Mouse (Mus musculus) midbrain, embryonic 16.5 days (tissue): ENCODE measurements around the gene Hephl1. TPM values are rescaled to one million over a fixed set of nuclear protein-coding genes. Genes with fewer than 3 reads are reported as not detected.

Experiments
- ATAC-seq: fragments of 200-750 bp; cut with Nextera tagmentation; 2 replicates; pipeline ENCODE4 v1.8.0; 2017; ENCODE audit warnings: moderate TSS enrichment
- H3K27ac ChIP-seq: fragments of 300-500 bp; sonication (generic); 2 replicates; pipeline ENCODE4 v1.5.1; 2014; ENCODE audit warnings: mild to moderate bottlenecking, low read length, mixed read lengths
- H3K27me3 ChIP-seq: fragments of 300-500 bp; sonication (generic); 2 replicates; pipeline ENCODE4 v1.6.1; 2014; ENCODE audit warnings: low read depth, low read length, mixed read lengths; ENCODE audit not compliant: control insufficient read depth, insufficient read depth
- H3K36me3 ChIP-seq: fragments of 300-500 bp; sonication (generic); 2 replicates; pipeline ENCODE4 v1.6.1; 2014; ENCODE audit warnings: mild to moderate bottlenecking, low read length, moderate library complexity, mixed read lengths; ENCODE audit not compliant: control insufficient read depth, insufficient read depth
- H3K4me1 ChIP-seq: fragments of 300-500 bp; sonication (generic); 2 replicates; pipeline ENCODE4 v1.6.1; 2014; ENCODE audit warnings: mild to moderate bottlenecking, low read length, mixed read lengths; ENCODE audit not compliant: control insufficient read depth, insufficient read depth
- H3K4me2 ChIP-seq: fragments of 300-500 bp; sonication (generic); 2 replicates; pipeline ENCODE4 v1.6.1; 2014; ENCODE audit warnings: mild to moderate bottlenecking, low read length, mixed read lengths
- H3K4me3 ChIP-seq: fragments of 300-500 bp; sonication (generic); 2 replicates; pipeline ENCODE4 v1.5.1; 2014; ENCODE audit warnings: low read depth, mild to moderate bottlenecking, low read length, moderate library complexity, mixed read lengths
- H3K9ac ChIP-seq: fragments of 300-500 bp; sonication (generic); 2 replicates; pipeline ENCODE4 v1.6.1; 2014; ENCODE audit warnings: low read depth, low read length, mixed read lengths
- H3K9me3 ChIP-seq: fragments of 300-500 bp; sonication (generic); replicated peaks from 2 replicates; pipeline ENCODE4 v1.6.1; 2014; ENCODE audit warnings: mild to moderate bottlenecking, low read length, mixed read lengths; ENCODE audit not compliant: control insufficient read depth, poor library complexity, severe bottlenecking
- WGBS: fragments of 180-500 bp; shearing (Covaris S2); extraction: QIAGEN DNeasy Blood & Tissue Kit; methylation state at CpG from one replicate; pipeline ENCODE4 v1.1.7; 2014; 5-methylcytosine and 5-hydroxymethylcytosine counted together
- polyA plus RNA-seq: library from polyadenylated mRNA; unstranded; fragments of >200 nt; fragmentation: Nextera tagmentation; extraction: Ambion mirVana; gene quantifications from 2 replicates; pipeline ENCODE4 v1.2.1, GENCODE M21; 2015

Hephl1 gene
- polyA plus RNA-seq, 1 experiment from 2014 or later: not detected

DNA sequence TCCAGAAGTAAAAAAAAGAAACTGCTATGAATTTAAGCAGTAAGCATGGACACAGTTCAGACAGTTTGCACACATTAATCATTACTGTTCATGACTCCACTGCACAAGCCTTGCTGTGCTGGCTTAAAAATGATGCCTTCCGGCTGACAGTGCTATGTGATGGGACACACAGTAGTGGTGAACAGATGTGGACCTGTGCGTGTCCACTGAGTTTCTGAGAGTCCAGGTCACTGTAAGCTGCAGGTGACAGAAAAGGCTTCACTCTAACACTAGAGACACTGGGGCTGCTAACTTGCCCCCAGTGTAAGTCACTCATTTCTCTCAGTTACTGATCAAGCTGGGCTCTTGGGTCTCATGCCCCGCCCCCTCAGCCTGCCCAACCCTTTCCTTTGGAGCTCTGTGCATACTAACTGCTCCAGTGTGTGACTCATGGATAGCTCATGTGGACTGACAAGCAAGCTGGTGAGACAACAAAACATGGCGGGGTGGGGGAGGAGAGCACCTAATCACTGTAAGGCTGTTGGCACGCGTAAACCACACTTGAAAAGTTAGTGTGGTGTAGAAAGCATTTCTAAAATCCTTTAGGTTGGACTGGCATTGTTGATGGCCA, 43.1 kb downstream of the Hephl1 start:
- Histone ChIP-seq H3K4me2 (no peak overlapping the region), H3K9ac (no peak overlapping the region), H3K27ac (no peak overlapping the region), H3K36me3 (no peaks in the 10 kb centered on the region), H3K4me3 (no peak overlapping the region), H3K27me3 (no peaks in the 10 kb centered on the region), H3K4me1 (no peaks in the 10 kb centered on the region), H3K9me3 (no peaks in the 10 kb centered on the region)
- ATAC-seq: no peak
- WGBS: 77% methylated on average over 6 of the region's 6 CpGs

DNA sequence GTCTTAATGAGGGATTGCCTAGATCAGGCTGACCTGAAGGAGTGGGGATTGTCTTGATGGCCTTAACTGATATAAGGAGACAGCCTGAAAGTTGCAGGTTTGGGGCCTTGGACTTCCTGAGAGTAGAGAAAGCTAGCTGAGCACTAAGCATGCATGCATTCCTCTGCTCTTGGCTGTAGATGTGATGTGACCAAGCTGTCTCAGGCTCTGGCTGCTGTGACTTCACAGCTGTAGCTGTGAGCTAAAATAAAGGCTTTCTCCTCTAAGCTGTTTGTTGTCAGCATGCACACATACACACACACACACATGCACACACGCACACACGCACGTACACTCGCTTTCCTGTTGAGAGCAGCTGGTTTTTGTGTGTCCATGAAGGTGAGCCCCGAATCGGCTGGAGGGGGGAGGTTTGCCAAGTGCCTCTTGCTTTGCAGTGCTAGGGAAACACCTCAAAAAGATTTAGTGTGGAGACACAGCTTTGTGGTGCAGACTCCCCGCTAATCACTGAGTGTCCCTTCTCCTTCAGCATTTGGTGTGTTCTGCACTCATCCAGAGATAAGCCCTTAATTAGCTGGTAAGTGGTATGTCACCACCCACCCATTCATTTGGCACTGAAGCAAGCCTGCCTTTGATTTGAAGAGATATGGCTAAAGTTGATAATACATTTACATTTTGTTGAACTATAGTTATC, 43.8 kb downstream of the Hephl1 start:
- Histone ChIP-seq H3K9me3 (no peaks in the 10 kb centered on the region), H3K9ac (no peak overlapping the region), H3K4me1 (no peaks in the 10 kb centered on the region), H3K27ac (no peak overlapping the region), H3K36me3 (no peaks in the 10 kb centered on the region), H3K4me3 (no peak overlapping the region), H3K4me2 (no peak overlapping the region), H3K27me3 (no peaks in the 10 kb centered on the region)
- 80% methylated on average over 7 of the region's 7 CpGs for WGBS
- no peak for ATAC-seq

DNA sequence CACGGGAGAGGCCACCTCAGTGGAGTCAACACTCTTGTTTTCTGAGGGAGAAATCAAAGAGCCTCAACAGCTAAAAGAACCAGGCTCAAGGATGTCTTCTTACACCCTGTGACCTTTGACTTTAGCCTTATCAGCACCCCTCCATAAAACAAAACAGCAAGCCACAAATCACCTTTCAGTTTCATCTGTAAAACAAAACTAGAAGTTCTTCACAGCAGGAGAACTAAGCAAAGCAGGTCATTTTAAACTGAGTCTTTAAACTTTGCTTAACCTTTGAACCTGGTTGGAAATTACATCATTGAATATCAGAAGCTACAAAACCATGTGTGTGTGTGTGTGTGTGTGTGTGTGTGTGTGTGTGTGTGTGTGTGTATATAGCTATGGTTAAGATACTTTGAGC, 47.7 kb downstream of the Hephl1 start:
- no peaks in the 10 kb centered on the region for H3K27me3 ChIP-seq
- H3K9ac ChIP-seq: no peak overlapping the region
- H3K9me3 ChIP-seq: no peaks in the 10 kb centered on the region
- H3K4me1 ChIP-seq: no peaks in the 10 kb centered on the region
- WGBS: 23% methylated on average over 1 of the region's 1 CpGs
- H3K27ac ChIP-seq: no peak overlapping the region
- H3K4me2 ChIP-seq: no peak overlapping the region
- no peaks in the 10 kb centered on the region for H3K36me3 ChIP-seq
- no peak for ATAC-seq
- H3K4me3 ChIP-seq: no peak overlapping the region

DNA sequence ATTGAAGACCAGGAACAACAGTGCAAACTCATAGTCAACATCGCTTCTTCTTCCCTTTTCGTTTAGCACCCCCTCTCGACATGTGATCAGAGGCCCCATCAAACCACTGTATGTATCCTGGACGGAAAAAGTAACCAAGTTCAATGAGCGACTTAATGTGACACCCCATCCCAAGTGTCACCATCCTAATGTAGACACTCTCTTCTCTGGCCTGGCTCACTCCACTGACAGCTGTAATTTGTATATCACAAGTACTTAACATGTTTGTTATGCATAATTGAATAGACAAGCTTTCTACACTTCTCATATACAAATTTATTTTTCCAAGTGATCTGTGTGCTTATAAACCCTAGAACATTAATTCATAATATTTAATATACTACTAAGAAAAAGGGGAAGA, 51.1 kb downstream of the Hephl1 start:
- Histone ChIP-seq H3K9ac (no peak overlapping the region), H3K4me2 (no peak overlapping the region), H3K9me3 (no peaks in the 10 kb centered on the region), H3K4me1 (no peaks in the 10 kb centered on the region), H3K27ac (no peak overlapping the region), H3K4me3 (no peak overlapping the region), H3K27me3 (no peaks in the 10 kb centered on the region), H3K36me3 (no peaks in the 10 kb centered on the region)
- no peak for ATAC-seq
- whole genome bisulfite sequencing: 94% methylated on average over 5 of the region's 5 CpGs

DNA sequence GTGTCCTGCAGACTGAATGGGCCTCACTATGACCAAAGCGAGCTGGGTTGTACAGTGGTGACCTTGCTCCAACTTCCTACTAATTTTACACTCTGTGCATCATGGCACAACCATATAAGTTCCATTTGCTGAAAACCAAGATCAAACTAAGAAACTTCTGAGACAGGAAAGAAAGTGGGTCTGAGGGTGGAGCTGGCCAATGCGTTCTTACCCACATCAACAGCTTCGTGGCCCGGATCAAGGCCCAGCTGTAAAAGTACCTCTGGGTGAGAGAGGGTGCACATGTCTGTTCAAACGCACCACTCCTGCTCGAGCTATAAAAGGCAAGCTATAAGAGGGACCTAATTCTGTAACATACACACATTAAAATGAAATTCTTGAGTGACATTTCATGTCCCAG, 51.9 kb downstream of the Hephl1 start:
- WGBS: 91% methylated on average over 6 of the region's 6 CpGs
- Histone ChIP-seq H3K4me1 (no peaks in the 10 kb centered on the region), H3K9me3 (no peaks in the 10 kb centered on the region), H3K27ac (no peak overlapping the region), H3K9ac (no peak overlapping the region), H3K4me2 (no peak overlapping the region), H3K4me3 (no peak overlapping the region), H3K27me3 (no peaks in the 10 kb centered on the region), H3K36me3 (no peaks in the 10 kb centered on the region)
- ATAC-seq: no peak

DNA sequence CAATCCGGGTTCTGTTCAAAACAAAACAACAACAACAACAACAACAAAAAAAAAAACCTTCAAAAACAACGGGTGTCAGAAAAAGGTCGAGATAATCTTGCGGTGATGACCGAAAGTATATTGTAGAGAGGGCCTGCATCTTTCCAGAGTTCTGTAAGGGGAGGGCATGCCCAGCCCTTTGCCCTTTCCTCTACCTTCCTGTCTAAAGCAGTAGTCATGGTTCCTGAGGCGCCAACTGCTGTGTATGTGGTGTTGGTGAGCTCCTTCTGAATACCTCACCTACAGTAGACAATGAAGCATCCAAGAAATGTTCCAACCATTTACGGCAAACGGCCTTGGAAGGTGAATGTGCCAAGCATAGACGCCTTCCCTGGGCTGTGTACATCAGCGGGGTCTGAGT, 66.2 kb downstream of the Hephl1 start:
- ATAC-seq: peak; percentile 55
- H3K9me3 ChIP-seq: no peaks in the 10 kb centered on the region
- H3K27ac ChIP-seq: peak overlapping the region; percentile 97
- H3K4me2 ChIP-seq: peak overlapping the region; percentile 87
- 45% methylated on average over 10 of the region's 10 CpGs for WGBS
- H3K4me3 ChIP-seq: peak overlapping the region; percentile 63
- peaks cover 34% of the 10 kb centered on the region for H3K4me1 ChIP-seq
- no peaks in the 10 kb centered on the region for H3K27me3 ChIP-seq
- peak overlapping the region; percentile 97 for H3K9ac ChIP-seq
- no peaks in the 10 kb centered on the region for H3K36me3 ChIP-seq

DNA sequence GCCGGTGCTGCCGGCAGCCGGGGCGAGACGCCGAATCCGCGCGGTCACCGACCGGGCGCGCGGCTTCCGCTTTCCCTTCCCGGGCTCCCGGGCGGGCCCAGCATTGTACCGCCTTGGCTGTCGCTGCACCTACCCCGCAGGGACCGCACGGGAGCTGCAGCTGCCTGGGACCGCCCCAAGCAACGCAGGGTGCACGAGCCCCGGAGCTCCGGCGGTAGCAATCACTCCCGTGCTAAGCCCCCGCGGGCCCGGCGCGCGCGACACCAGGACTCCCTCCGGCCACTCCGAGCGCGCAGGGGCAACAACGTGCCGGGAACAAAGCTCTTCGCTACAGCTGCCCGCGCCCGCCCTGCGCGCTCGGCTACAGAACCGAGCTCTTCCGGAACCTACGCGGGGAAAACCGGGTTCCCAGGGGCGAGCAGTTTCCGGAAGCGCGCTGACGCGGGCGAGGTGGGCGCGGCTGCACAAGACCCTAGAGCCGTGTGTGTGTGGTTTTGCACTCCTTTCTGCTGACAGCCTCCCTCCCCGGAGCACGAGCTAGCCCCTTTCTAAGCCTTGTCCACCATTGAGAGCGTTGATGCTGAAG, 66.7 kb downstream of the Hephl1 start, which contains the start of gene Panx1:
Gene Panx1 (minus strand): TSS at position 395 of the 586 bp plus-strand sequence.
- peak within 1 kb of the TSS; percentile 97 for H3K27ac ChIP-seq
- ATAC-seq: peak; percentile 95
- no peaks in the 10 kb centered on the region for H3K27me3 ChIP-seq
- peak within 1 kb of the TSS; percentile 87 for H3K4me2 ChIP-seq
- H3K4me1 ChIP-seq: peaks cover 34% of the 10 kb centered on the region
- H3K9me3 ChIP-seq: no peaks in the 10 kb centered on the region
- no peaks in the 10 kb centered on the region for H3K36me3 ChIP-seq
- peak within 1 kb of the TSS; percentile 97 for H3K9ac ChIP-seq
- H3K4me3 ChIP-seq: peak within 1 kb of the TSS; percentile 63
- 0% methylated on average over 60 of the region's 68 CpGs for WGBS

DNA sequence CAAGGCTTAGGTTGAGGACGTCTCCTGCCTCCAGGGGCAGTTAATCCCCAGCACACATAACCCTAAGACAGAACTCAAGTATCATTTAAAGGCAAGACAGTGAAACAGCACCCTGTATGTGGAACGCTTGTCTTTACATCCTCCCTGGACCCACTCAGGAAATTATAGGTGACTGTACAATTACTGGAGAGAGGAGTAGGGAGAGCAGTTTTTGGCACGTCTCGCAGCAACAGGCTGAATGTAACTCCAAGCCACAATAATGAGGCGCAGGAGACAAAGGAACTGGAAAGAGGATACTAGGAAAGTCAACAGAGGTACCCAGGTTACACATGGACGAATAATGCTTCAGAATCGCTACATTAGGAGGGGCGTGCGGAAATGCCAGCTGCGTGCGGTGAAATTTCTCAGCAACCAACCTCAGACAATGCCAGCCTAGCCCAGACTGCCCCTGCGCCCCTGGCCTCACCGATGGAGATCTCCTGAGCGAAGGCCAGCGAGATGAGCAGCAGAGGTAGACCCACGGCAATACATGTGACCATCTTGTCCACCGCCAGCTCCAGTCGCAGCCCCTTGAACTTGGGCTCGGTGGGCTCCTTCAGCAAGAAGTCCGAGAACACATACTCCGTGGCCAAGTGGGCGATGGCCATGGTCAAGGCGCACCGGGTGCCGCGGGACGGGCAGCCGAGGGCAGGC, 67.4 kb downstream of the Hephl1 start:
- peaks cover 34% of the 10 kb centered on the region for H3K4me1 ChIP-seq
- no peaks in the 10 kb centered on the region for H3K27me3 ChIP-seq
- WGBS: under 1% methylated on average over 28 of the region's 28 CpGs
- ATAC-seq: peak; percentile 59
- H3K36me3 ChIP-seq: no peaks in the 10 kb centered on the region
- peak overlapping the region; percentile 63 for H3K4me3 ChIP-seq
- peak overlapping the region; percentile 97 for H3K9ac ChIP-seq
- peak overlapping the region; percentile 97 for H3K27ac ChIP-seq
- peak overlapping the region; percentile 87 for H3K4me2 ChIP-seq
- H3K9me3 ChIP-seq: no peaks in the 10 kb centered on the region

DNA sequence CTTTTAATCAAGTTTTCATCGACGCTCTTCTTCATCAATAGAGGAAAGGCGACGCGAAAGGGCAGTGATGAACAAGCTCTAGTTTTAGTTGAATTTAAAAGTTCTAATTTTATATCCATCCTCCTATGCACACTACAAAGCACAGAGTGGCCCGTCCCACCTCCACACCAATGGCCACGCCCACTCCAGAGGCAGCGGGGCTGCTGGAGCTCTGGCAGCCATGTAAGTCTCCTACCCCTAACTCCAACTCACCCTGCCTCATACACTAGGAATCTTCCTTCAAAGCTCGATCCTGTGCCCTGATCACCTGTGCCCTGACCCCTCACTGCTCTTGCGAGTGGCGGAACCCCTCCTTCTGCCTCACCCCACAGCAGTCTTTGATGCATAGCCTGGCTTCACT, 70.4 kb downstream of the Hephl1 start:
- H3K36me3 ChIP-seq: no peaks in the 10 kb centered on the region
- H3K4me3 ChIP-seq: no peak overlapping the region
- no peak overlapping the region for H3K9ac ChIP-seq
- no peak overlapping the region for H3K4me2 ChIP-seq
- WGBS: 92% methylated on average over 11 of the region's 11 CpGs
- no peak overlapping the region for H3K27ac ChIP-seq
- no peak for ATAC-seq
- H3K27me3 ChIP-seq: no peaks in the 10 kb centered on the region
- no peaks in the 10 kb centered on the region for H3K9me3 ChIP-seq
- peaks cover 38% of the 10 kb centered on the region for H3K4me1 ChIP-seq
